Mouse (Mus musculus) myocyte (in vitro differentiated cells): ENCODE measurements at regions not wholly inside any gene's neighbourhood (a gene's known extent, or its start where the extent isn't known, plus 50 kb on each side); places are given as distances from the start of the nearest gene placed in this dataset.

Source experiments
- CEBPB ChIP-seq: IDR thresholded peaks from 2 replicates; pipeline ENCODE4 v1.6.1; 2011; ENCODE audit warnings: mild to moderate bottlenecking, moderate library complexity; ENCODE audit not compliant: poor library complexity, insufficient read depth, severe bottlenecking
- E2F4 ChIP-seq: IDR thresholded peaks from one replicate; pipeline ENCODE4 v1.6.1; 2011; ENCODE audit warnings: mild to moderate bottlenecking, control low read depth, moderate library complexity; ENCODE audit not compliant: insufficient read depth
- MAX ChIP-seq: IDR thresholded peaks from one replicate; pipeline ENCODE4 v1.6.1; 2011; ENCODE audit warnings: low read depth, mild to moderate bottlenecking, control low read depth
- MYOD1 ChIP-seq, 3 experiments: IDR thresholded peaks; one replicate each; pipeline ENCODE4 v1.6.1; 2011; ENCODE audit warnings: control low read depth in 2 of 3, low read depth in 2 of 3, mild to moderate bottlenecking in 2 of 3, moderate library complexity in 1 of 3; ENCODE audit not compliant: insufficient read length in 2 of 3, control insufficient read depth in 1 of 3
- MYOG ChIP-seq, 3 experiments: IDR thresholded peaks; one replicate each; pipeline ENCODE4 v1.6.1; 2011; ENCODE audit warnings: control low read depth in 2 of 3, low read depth in 2 of 3, mild to moderate bottlenecking in 2 of 3; ENCODE audit not compliant: insufficient read length in 2 of 3, control insufficient read depth in 1 of 3, insufficient read depth in 1 of 3
- POLR2A ChIP-seq: IDR thresholded peaks from one replicate; pipeline ENCODE4 v1.6.1; 2011; ENCODE audit warnings: low read depth, mild to moderate bottlenecking, control low read depth, moderate library complexity; ENCODE audit not compliant: insufficient read length
- POLR2AphosphoS2 ChIP-seq: IDR thresholded peaks from one replicate; pipeline ENCODE4 v1.6.1; 2011; ENCODE audit warnings: low read depth, control low read depth; ENCODE audit not compliant: insufficient read length
- REST ChIP-seq: IDR thresholded peaks from one replicate; pipeline ENCODE4 v1.6.1; 2011; ENCODE audit warnings: mild to moderate bottlenecking, control low read depth, moderate library complexity; ENCODE audit not compliant: insufficient read depth, insufficient read length
- SRF ChIP-seq: IDR thresholded peaks from one replicate; pipeline ENCODE4 v1.6.1; 2011; ENCODE audit warnings: low read depth; ENCODE audit not compliant: control insufficient read depth, insufficient read length
- TCF12 ChIP-seq: IDR thresholded peaks from one replicate; pipeline ENCODE4 v1.6.1; 2011; ENCODE audit warnings: mild to moderate bottlenecking, control low read depth; ENCODE audit not compliant: poor library complexity, insufficient read depth, severe bottlenecking
- TCF3 ChIP-seq: IDR thresholded peaks from one replicate; pipeline ENCODE4 v1.6.1; 2011; ENCODE audit warnings: low read depth, control low read depth; ENCODE audit not compliant: insufficient read length
- USF1 ChIP-seq: IDR thresholded peaks from one replicate; pipeline ENCODE4 v1.6.1; 2011; ENCODE audit warnings: low read depth, mild to moderate bottlenecking, control low read depth, moderate library complexity

DNA sequence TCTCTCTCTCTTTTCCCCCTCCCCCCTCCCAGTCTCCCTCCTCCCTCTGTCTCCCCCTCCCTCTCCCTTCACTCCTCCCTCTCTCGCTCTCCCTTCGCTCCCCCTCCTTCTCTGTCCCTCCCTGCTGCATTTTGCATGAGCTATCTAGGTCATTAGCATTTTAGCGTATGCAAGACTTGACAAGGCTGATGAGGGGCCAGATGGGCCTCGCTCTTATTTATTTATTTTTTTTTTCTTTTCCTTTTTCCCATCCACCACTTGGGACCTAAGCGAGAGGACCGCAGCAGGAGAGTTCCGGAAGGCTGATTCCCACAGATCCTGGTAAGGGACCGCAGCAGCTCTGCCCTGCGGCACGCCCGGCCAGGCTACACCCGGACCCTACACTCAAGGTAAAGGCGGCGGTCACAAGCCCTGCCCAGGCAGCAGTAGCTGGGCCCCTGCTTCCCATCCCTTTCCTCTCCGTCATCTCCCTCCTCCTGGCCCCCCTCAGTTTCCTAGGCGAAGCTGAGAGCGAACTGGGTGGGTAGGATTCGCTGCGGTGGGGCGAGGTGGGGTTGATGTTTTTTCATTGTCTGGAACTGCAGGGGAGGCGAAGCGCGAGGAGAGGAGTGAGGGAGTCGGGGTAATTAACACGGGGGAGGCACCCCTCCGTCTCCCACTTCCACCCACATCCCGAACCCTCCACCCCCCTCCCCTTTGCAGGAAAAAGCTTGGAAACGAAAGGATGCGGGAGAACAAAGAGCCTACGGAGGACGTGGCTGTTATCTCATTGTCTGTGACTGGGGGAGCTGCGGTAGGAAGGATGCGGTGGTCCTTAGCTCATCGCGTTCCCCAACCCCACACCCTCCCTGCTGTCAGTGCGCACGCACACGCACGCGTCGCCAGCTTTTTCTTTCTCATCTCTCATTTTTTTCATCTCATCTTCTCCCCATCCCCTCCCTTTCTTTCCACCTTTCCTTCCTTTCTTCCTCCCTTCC lies 485.8 kb downstream of the Prss52 start:
- no peak for TF ChIP-seq POLR2AphosphoS2
- no peak for TF ChIP-seq POLR2A
- TF ChIP-seq MYOG (IDR thresholded peaks at IDR 0.05; ENCODE audit: control insufficient read depth in 1 of 3, insufficient read depth in 1 of 3, insufficient read length in 2 of 3, low read depth in 2 of 3): no peak
- TF ChIP-seq MAX: no peak
- TF ChIP-seq E2F4: no peak
- TF ChIP-seq TCF12: no peak
- TF ChIP-seq USF1: no peak
- TF ChIP-seq CEBPB: no peak
- no peak for TF ChIP-seq TCF3
- no peak for TF ChIP-seq SRF
- no peak for TF ChIP-seq MYOD1 (IDR thresholded peaks at IDR 0.05; ENCODE audit: control insufficient read depth in 1 of 3, insufficient read length in 2 of 3, low read depth in 2 of 3)
- TF ChIP-seq REST: no peak
